Comparison of ENCODE assay signal across 30 mouse cellular contexts in genomic region chr19:11266956-11267355, GRCm38 (mm10). TPM values are rescaled to one million over a fixed set of nuclear protein-coding genes. Genes with fewer than 3 reads are reported as not detected.
DNase-seq lines count a peak whose midpoint lies in the region; ATAC-seq and TF ChIP-seq lines count a peak whose summit lies in the region.
"Had no signal": no experiment of that assay in that cellular context is flagged by ENCODE, and none has a peak within 500 bp of the region (broad histone marks: within the 10 kb centered on the region; RNA-seq: fewer than 3 reads in every experiment).

No protein-coding gene starts in this region.

- ATAC-seq in stomach, postnatal 0 days (ENCODE audit: low FRiP score, low TSS enrichment), result 0 out of 2 replicates have a peak, but pooled peaks have one; percentile 45
- no peak for ATAC-seq in forebrain, embryonic 14.5 days
- ATAC-seq: activated CD4-positive, CD25-positive, alpha-beta regulatory T cell, adult 4 months; forebrain, embryonic 13.5 days; forebrain, embryonic 16.5 days; Patski had no signal

- H3K4me3 ChIP-seq in bone marrow, adult 2 months (replicated peaks; ENCODE audit: control insufficient read depth, low read depth, low read length), result no peak overlapping the region
- H3K4me3 ChIP-seq in stomach, postnatal 0 days (ENCODE audit: low read depth, low read length), result no peak overlapping the region
- H3K4me3 ChIP-seq in forebrain, embryonic 14.5 days (ENCODE audit: low read depth, low read length), result no peak overlapping the region
- H3K4me3 ChIP-seq: embryonic facial prominence, embryonic 10.5 days; embryonic facial prominence, embryonic 12.5 days; forebrain, embryonic 13.5 days had no signal

- H3K27ac ChIP-seq in bone marrow, adult 2 months (ENCODE audit: control insufficient read depth, insufficient read depth, low read depth, low read length, poor library complexity), result peak overlapping the region; percentile 65; the same call in 1 of the 2 replicates
- H3K27ac ChIP-seq in stomach, postnatal 0 days (replicated peaks), result no peak overlapping the region
- H3K27ac ChIP-seq in forebrain, embryonic 14.5 days (ENCODE audit: low read depth, low read length), result no peak overlapping the region
- H3K27ac ChIP-seq: embryonic facial prominence, embryonic 10.5 days; embryonic facial prominence, embryonic 12.5 days; forebrain, embryonic 13.5 days had no signal

- WGBS in bone marrow, adult 2 months, result 62% methylated on average over 4 of the region's 4 CpGs
- WGBS in stomach, postnatal 0 days, result 74% methylated on average over 4 of the region's 4 CpGs
- WGBS in forebrain, embryonic 14.5 days, result 79% methylated on average over 4 of the region's 4 CpGs

- DNase-seq in spleen, postnatal 36 days (ENCODE audit: low spot score in 2 of 2), result peak; percentile 34 to 44
- no peak for DNase-seq in spleen, postnatal 14 days (ENCODE audit: low spot score in 2 of 2)
- DNase-seq in B cell, adult 2 months, result peak; percentile 44 to 52
- DNase-seq in stomach, postnatal 0 days (ENCODE audit: low spot score), result no peak
- DNase-seq in forebrain, embryonic 14.5 days (ENCODE audit: low spot score), result no peak
- no peak for DNase-seq in thymus, postnatal 25 days
- DNase-seq in left cerebral cortex, postnatal 4 days, result no peak
- DNase-seq: adrenal gland, adult 8-10 months; adrenal gland, postnatal 14 days; adrenal gland, postnatal 36 days; cerebellum, adult 11-12 months; cerebellum, adult 2 months; cerebellum, adult 9-10 months; cerebellum, postnatal 10 days; cerebellum, postnatal 25 days had no signal

- no peak for TF ChIP-seq POLR2A in bone marrow, adult 2 months (IDR thresholded peaks at IDR 0.05; ENCODE audit: borderline replicate concordance, control insufficient read depth, low read depth, low read length)

- H3K4me1 ChIP-seq in bone marrow, adult 2 months (ENCODE audit: control insufficient read depth, insufficient read depth, low read length), result no peaks in the 10 kb centered on the region; the same call in 1 of the 2 replicates
- no peaks in the 10 kb centered on the region for H3K4me1 ChIP-seq in stomach, postnatal 0 days (replicated peaks; ENCODE audit: control insufficient read depth, insufficient read depth)
- H3K4me1 ChIP-seq in forebrain, embryonic 14.5 days (ENCODE audit: control insufficient read depth, insufficient read depth, low read length), result no peaks in the 10 kb centered on the region
- H3K4me1 ChIP-seq: embryonic facial prominence, embryonic 10.5 days; embryonic facial prominence, embryonic 12.5 days; forebrain, embryonic 13.5 days had no signal

- H3K9me3 ChIP-seq in stomach, postnatal 0 days (ENCODE audit: control insufficient read depth, low read length), result no peaks in the 10 kb centered on the region
- H3K9me3 ChIP-seq in forebrain, embryonic 14.5 days (replicated peaks; ENCODE audit: control insufficient read depth, low read length), result no peaks in the 10 kb centered on the region
- H3K9me3 ChIP-seq: embryonic facial prominence, embryonic 10.5 days; embryonic facial prominence, embryonic 12.5 days; forebrain, embryonic 13.5 days; G1E had no signal

- H3K27me3 ChIP-seq in stomach, postnatal 0 days (ENCODE audit: control insufficient read depth, insufficient read depth, low read length), result no peaks in the 10 kb centered on the region
- no peaks in the 10 kb centered on the region for H3K27me3 ChIP-seq in forebrain, embryonic 14.5 days (replicated peaks; ENCODE audit: control insufficient read depth, insufficient read depth, low read length)
- H3K27me3 ChIP-seq: embryonic facial prominence, embryonic 12.5 days; forebrain, embryonic 13.5 days had no signal

- no peak overlapping the region for H3K9ac ChIP-seq in stomach, postnatal 0 days (ENCODE audit: low read length)
- H3K9ac ChIP-seq in forebrain, embryonic 14.5 days (ENCODE audit: low read length), result no peak overlapping the region
- H3K9ac ChIP-seq: embryonic facial prominence, embryonic 12.5 days; forebrain, embryonic 13.5 days had no signal

- intact Hi-C loops in left cerebral cortex, postnatal 4 days (cut with DNase I), result no loop called here

- no peak for TF ChIP-seq CTCF in bone marrow, adult 2 months (IDR thresholded peaks at IDR 0.05; ENCODE audit: control insufficient read depth, insufficient read depth, low read length)
- TF ChIP-seq CTCF in stomach, postnatal 0 days (IDR thresholded peaks at IDR 0.05; ENCODE audit: low read depth), result no peak

- no peak overlapping the region for H3K4me2 ChIP-seq in stomach, postnatal 0 days (replicated peaks; ENCODE audit: low read depth)
- no peak overlapping the region for H3K4me2 ChIP-seq in forebrain, embryonic 14.5 days (ENCODE audit: low read length)
- H3K4me2 ChIP-seq: embryonic facial prominence, embryonic 12.5 days; forebrain, embryonic 13.5 days had no signal

- no peak for TF ChIP-seq EP300 in stomach, postnatal 0 days (optimal IDR thresholded peaks at IDR 0.05)

- no peaks in the 10 kb centered on the region for H3K36me3 ChIP-seq in stomach, postnatal 0 days (ENCODE audit: control insufficient read depth, insufficient read depth, low read length)
- no peaks in the 10 kb centered on the region for H3K36me3 ChIP-seq in forebrain, embryonic 14.5 days (ENCODE audit: control insufficient read depth, insufficient read depth, low read length)
- H3K36me3 ChIP-seq: embryonic facial prominence, embryonic 10.5 days; embryonic facial prominence, embryonic 12.5 days; G1E had no signal

RNA-seq across cellular contexts. Expression of gene Ms4a1, which starts 0.9 kb away (rescaled TPM):
- polyA plus RNA-seq in bone marrow, adult 2 months (2011; ENCODE audit: insufficient read depth, insufficient read length, low replicate concordance, missing spikeins), result 7.0 and 9.9 TPM in 2 replicates
- 0.06 and 0.11 TPM in 2 replicates for polyA plus RNA-seq in stomach, postnatal 0 days (2015; fragmentation: Nextera tagmentation; extraction: Ambion mirVana)
- not detected in 2 replicates for polyA plus RNA-seq in forebrain, embryonic 14.5 days (2014; fragmentation: Nextera tagmentation; extraction: Ambion mirVana)
- under 1 TPM; 0.12 to 0.24 TPM for total RNA-seq in left cerebral cortex, postnatal 4 days (2021)
- polyA plus RNA-seq: brain, embryonic 14.5 days; C2C12; embryonic facial prominence, embryonic 10.5 days; embryonic facial prominence, embryonic 14.5 days; forebrain, embryonic 11.5 days; forebrain, embryonic 13.5 days; forebrain, embryonic 16.5 days; G1E; Patski had no signal

RNA-seq across cellular contexts. Expression of gene Ms4a5, which starts 16.7 kb away (rescaled TPM):
- not detected in 2 replicates for polyA plus RNA-seq in bone marrow, adult 2 months (2011; ENCODE audit: insufficient read depth, insufficient read length, low replicate concordance, missing spikeins)
- not detected in 2 replicates for polyA plus RNA-seq in stomach, postnatal 0 days (2015; fragmentation: Nextera tagmentation; extraction: Ambion mirVana)
- polyA plus RNA-seq in forebrain, embryonic 14.5 days (2014; fragmentation: Nextera tagmentation; extraction: Ambion mirVana), result not detected in 2 replicates
- not detected for total RNA-seq in left cerebral cortex, postnatal 4 days (2021)
- total RNA-seq: adrenal gland, adult 18-20 months; adrenal gland, adult 8-10 months; adrenal gland, postnatal 14 days; adrenal gland, postnatal 36 days had no signal
- polyA plus RNA-seq: activated CD4-positive, CD25-positive, alpha-beta regulatory T cell, adult 4 months; brain, embryonic 14.5 days; C2C12; cerebellum, adult 2 months; cortical plate, adult 2 months; embryonic facial prominence, embryonic 10.5 days; embryonic facial prominence, embryonic 12.5 days; embryonic facial prominence, embryonic 14.5 days; forebrain, embryonic 11.5 days; forebrain, embryonic 13.5 days; forebrain, embryonic 16.5 days; frontal cortex, adult 2 months; G1E; Patski had no signal

RNA-seq across cellular contexts. Expression of gene Ms4a12, which starts 34.7 kb away (rescaled TPM):
- polyA plus RNA-seq in bone marrow, adult 2 months (2011; ENCODE audit: insufficient read depth, insufficient read length, low replicate concordance, missing spikeins), result 0.90 TPM in 1 of 2 replicates, not detected in the other
- polyA plus RNA-seq in stomach, postnatal 0 days (2015; fragmentation: Nextera tagmentation; extraction: Ambion mirVana), result 0.51 and 0.73 TPM in 2 replicates
- not detected in 2 replicates for polyA plus RNA-seq in forebrain, embryonic 14.5 days (2014; fragmentation: Nextera tagmentation; extraction: Ambion mirVana)
- not detected for total RNA-seq in left cerebral cortex, postnatal 4 days (2021)
- total RNA-seq: adrenal gland, adult 18-20 months; adrenal gland, postnatal 14 days; adrenal gland, postnatal 36 days had no signal
- polyA plus RNA-seq: activated CD4-positive, CD25-positive, alpha-beta regulatory T cell, adult 4 months; brain, embryonic 14.5 days; C2C12; cerebellum, adult 2 months; cortical plate, adult 2 months; embryonic facial prominence, embryonic 10.5 days; embryonic facial prominence, embryonic 12.5 days; embryonic facial prominence, embryonic 14.5 days; forebrain, embryonic 11.5 days; forebrain, embryonic 13.5 days; forebrain, embryonic 16.5 days; frontal cortex, adult 2 months; G1E; Patski had no signal

RNA-seq across cellular contexts. Expression of gene Ms4a14, which starts 47.3 kb away (rescaled TPM):
- 0.47 and 0.85 TPM in 2 replicates for polyA plus RNA-seq in bone marrow, adult 2 months (2011; ENCODE audit: insufficient read depth, insufficient read length, low replicate concordance, missing spikeins)
- 0.08 and 0.10 TPM in 2 replicates for polyA plus RNA-seq in stomach, postnatal 0 days (2015; fragmentation: Nextera tagmentation; extraction: Ambion mirVana)
- polyA plus RNA-seq in forebrain, embryonic 14.5 days (2014; fragmentation: Nextera tagmentation; extraction: Ambion mirVana), result not detected in 2 replicates
- under 1 TPM; 0.10 to 0.12 TPM for total RNA-seq in left cerebral cortex, postnatal 4 days (2021)
- total RNA-seq: adrenal gland, postnatal 14 days had no signal
- polyA plus RNA-seq: activated CD4-positive, CD25-positive, alpha-beta regulatory T cell, adult 4 months; C2C12; embryonic facial prominence, embryonic 10.5 days; embryonic facial prominence, embryonic 12.5 days; forebrain, embryonic 11.5 days; forebrain, embryonic 13.5 days; forebrain, embryonic 16.5 days; G1E had no signal

Comparison
In these comparisons a context has a peak if more than half of its experiments do, and no peak if none do; other contexts are left out.
1. DNase-seq: peak in spleen, postnatal 36 days (2 of 2) and B cell, adult 2 months (2 of 2); none in spleen, postnatal 14 days (0 of 2), stomach, postnatal 0 days (single experiment), forebrain, embryonic 14.5 days (single experiment), thymus, postnatal 25 days (single experiment) and left cerebral cortex, postnatal 4 days (single experiment).